Mouse (Mus musculus) CH12.LX (cell line): ENCODE measurements at regions not wholly inside any gene's neighbourhood (a gene's known extent, or its start where the extent isn't known, plus 50 kb on each side); places are given as distances from the start of the nearest gene placed in this dataset.

Experiments used
- DNase-seq: peaks from one replicate; pipeline ENCODE4 v3.0.0-alpha.2; 2013; ENCODE audit errors: extremely low read depth
- H3K27ac ChIP-seq: 2 replicates; pipeline ENCODE4 v1.5.1; 2012; ENCODE audit warnings: low read depth, mild to moderate bottlenecking, control low read depth, moderate library complexity; ENCODE audit not compliant: insufficient read depth
- H3K27me3 ChIP-seq: replicated peaks from 2 replicates; pipeline ENCODE3; 2012; ENCODE audit warnings: inconsistent platforms
- H3K36me3 ChIP-seq, 2 experiments: replicated peaks in 1 of 2; 2 replicates each; pipeline versions ENCODE3 to v1.6.1; 2012; ENCODE audit warnings: inconsistent platforms in 1 of 2, low read length in 1 of 2, mild to moderate bottlenecking in 1 of 2, mixed read lengths in 1 of 2, moderate library complexity in 1 of 2; ENCODE audit not compliant: control insufficient read depth in 1 of 2, insufficient read depth in 1 of 2
- H3K4me1 ChIP-seq, 2 experiments: 2 replicates each; pipeline ENCODE4 v1.6.1; 2012; ENCODE audit warnings: inconsistent platforms in 1 of 2, moderate library complexity in 1 of 2; ENCODE audit not compliant: insufficient read depth in 2 of 2, control insufficient read depth in 1 of 2
- H3K4me2 ChIP-seq: 2 replicates; pipeline ENCODE4 v1.6.1; 2012; ENCODE audit warnings: low read depth, mild to moderate bottlenecking, control low read depth; ENCODE audit not compliant: poor library complexity, insufficient read depth, severe bottlenecking
- H3K4me3 ChIP-seq, 3 experiments: fragments of 150-350 bp in 1 of 3; sonication (generic) in 1 of 3; replicated peaks in 1 of 3; 2 replicates each; pipeline versions ENCODE3 to v1.5.1; 2011 to 2012; ENCODE audit warnings: low read depth in 2 of 3, low read length in 2 of 3, mild to moderate bottlenecking in 2 of 3, moderate library complexity in 2 of 3, control low read depth in 1 of 3, improper control_type of control experiment in 1 of 3, inconsistent platforms in 1 of 3, mixed read lengths in 1 of 3; ENCODE audit not compliant: poor library complexity in 1 of 3
- H3K79me2 ChIP-seq: replicated peaks from 2 replicates; pipeline ENCODE4 v1.6.1; 2012; ENCODE audit warnings: mild to moderate bottlenecking, moderate library complexity; ENCODE audit not compliant: control insufficient read depth, poor library complexity, insufficient read depth, severe bottlenecking; ENCODE audit errors: extremely low read depth
- H3K9ac ChIP-seq: 2 replicates; pipeline ENCODE4 v1.6.1; 2012; ENCODE audit warnings: low read depth, mild to moderate bottlenecking, control low read depth, moderate library complexity; ENCODE audit not compliant: insufficient read depth
- H3K9me3 ChIP-seq: replicated peaks from 2 replicates; pipeline ENCODE3; 2012; ENCODE audit warnings: low read length, inconsistent platforms, mixed read lengths
- BHLHE40 ChIP-seq: IDR thresholded peaks from 2 replicates; pipeline ENCODE4 v1.6.1; 2011; ENCODE audit warnings: mild to moderate bottlenecking, low read depth, low read length, improper control_type of control experiment
- ELF1 ChIP-seq: IDR thresholded peaks from 2 replicates; pipeline ENCODE4 v1.6.1; 2014; ENCODE audit warnings: low read depth, mild to moderate bottlenecking, inconsistent platforms, low read length, improper control_type of control experiment
- ETS1 ChIP-seq: conservative IDR thresholded peaks from 2 replicates; pipeline ENCODE4 v1.6.1; 2012; ENCODE audit warnings: low read depth, mild to moderate bottlenecking, inconsistent platforms, low read length, improper control_type of control experiment, moderate library complexity
- GABPA ChIP-seq: IDR thresholded peaks from 2 replicates; pipeline ENCODE4 v1.6.1; 2012; ENCODE audit warnings: low read depth, low read length, improper control_type of control experiment, inconsistent platforms; ENCODE audit not compliant: insufficient replicate concordance
- IRF4 ChIP-seq: IDR thresholded peaks from 2 replicates; pipeline ENCODE4 v1.6.1; 2014; ENCODE audit warnings: low read depth, mild to moderate bottlenecking, inconsistent platforms, low read length, improper control_type of control experiment
- JUN ChIP-seq: IDR thresholded peaks from 2 replicates; pipeline ENCODE4 v1.6.1; 2011; ENCODE audit warnings: low read depth, mild to moderate bottlenecking, low read length, improper control_type of control experiment, moderate library complexity; ENCODE audit not compliant: insufficient read depth
- KAT2A ChIP-seq: IDR thresholded peaks from 2 replicates; pipeline ENCODE4 v1.6.1; 2012; ENCODE audit warnings: low read length, improper control_type of control experiment, inconsistent platforms; ENCODE audit not compliant: insufficient replicate concordance
- MAFK ChIP-seq: IDR thresholded peaks from 2 replicates; pipeline ENCODE4 v1.6.1; 2011; ENCODE audit warnings: low read length, improper control_type of control experiment; ENCODE audit not compliant: insufficient replicate concordance
- MAX ChIP-seq: IDR thresholded peaks from 2 replicates; pipeline ENCODE4 v1.6.1; 2011; ENCODE audit warnings: low read length, improper control_type of control experiment
- MAZ ChIP-seq: IDR thresholded peaks from 2 replicates; pipeline ENCODE4 v1.6.1; 2012; ENCODE audit warnings: low read depth, mild to moderate bottlenecking, inconsistent platforms, low read length, improper control_type of control experiment, moderate library complexity
- MEF2A ChIP-seq: IDR thresholded peaks from 2 replicates; pipeline ENCODE4 v1.6.1; 2014; ENCODE audit warnings: low read depth, mild to moderate bottlenecking, inconsistent platforms, low read length, improper control_type of control experiment, borderline replicate concordance
- MXI1 ChIP-seq: IDR thresholded peaks from 2 replicates; pipeline ENCODE4 v1.6.1; 2011; ENCODE audit warnings: mild to moderate bottlenecking, low read depth, low read length, improper control_type of control experiment
- PAX5 ChIP-seq: IDR thresholded peaks from 2 replicates; pipeline ENCODE4 v1.6.1; 2012; ENCODE audit warnings: low read length, inconsistent platforms, mixed read lengths
- POLR2A ChIP-seq: IDR thresholded peaks from 2 replicates; pipeline ENCODE4 v1.6.1; 2011; ENCODE audit warnings: low read depth, mild to moderate bottlenecking, improper control_type of control experiment, low read length
- POLR2AphosphoS2 ChIP-seq: IDR thresholded peaks from 2 replicates; pipeline ENCODE4 v1.6.1; 2011; ENCODE audit warnings: low read depth, low read length, improper control_type of control experiment
- RCOR1 ChIP-seq: conservative IDR thresholded peaks from 2 replicates; pipeline ENCODE4 v1.6.1; 2012; ENCODE audit warnings: low read depth, mild to moderate bottlenecking, inconsistent platforms, low read length, improper control_type of control experiment
- SMC3 ChIP-seq: IDR thresholded peaks from 2 replicates; pipeline ENCODE4 v1.6.1; 2011; ENCODE audit warnings: low read depth, low read length, improper control_type of control experiment
- TBP ChIP-seq: conservative IDR thresholded peaks from 2 replicates; pipeline ENCODE4 v1.6.1; 2011; ENCODE audit warnings: low read depth, low read length, improper control_type of control experiment
- TCF12 ChIP-seq: IDR thresholded peaks from 2 replicates; pipeline ENCODE4 v1.6.1; 2014; ENCODE audit warnings: low read depth, mild to moderate bottlenecking, inconsistent platforms, low read length, improper control_type of control experiment
- UBTF ChIP-seq: IDR thresholded peaks from 2 replicates; pipeline ENCODE4 v1.6.1; 2012; ENCODE audit warnings: low read depth, mild to moderate bottlenecking, inconsistent platforms, low read length, improper control_type of control experiment, moderate library complexity
- USF2 ChIP-seq: conservative IDR thresholded peaks from 2 replicates; pipeline ENCODE4 v1.6.1; 2011; ENCODE audit warnings: low read depth, low read length, improper control_type of control experiment
- dilution Hi-C: fragments of 300-500 bp; cut with MboI; formaldehyde crosslinking; loops from 2 replicates; pipeline ENCODE4 v1.14.3; 2020; ENCODE audit warnings: low sequenced_read_pairs; ENCODE audit not compliant: extremely low pct_unique_long_range_greater_than_20kb, extremely low pct_ligation_motif_present
- in situ Hi-C: fragments of 300-500 bp; cut with MboI; formaldehyde crosslinking; loops from 3 replicates; pipeline ENCODE4 v1.14.3; 2019; ENCODE audit warnings: low sequenced_read_pairs, low pct_ligation_motif_present, low pct_unique_long_range_greater_than_20kb, mixed read lengths

- DNase-seq: no peak
- Histone ChIP-seq H3K9me3 (peaks cover under 1% of the 10 kb centered on the region), H3K4me3 (no peak overlapping the region), H3K9ac (no peak overlapping the region), H3K4me1 (peaks cover 2 to 18% of the 10 kb centered on the region in 2 experiments; a peak in 3 of 4 replicates), H3K4me2 (no peak overlapping the region), H3K27me3 (no peaks in the 10 kb centered on the region), H3K27ac (no peak overlapping the region), H3K79me2 (no peaks in the 10 kb centered on the region), H3K36me3 (peaks cover 0 to 21% of the 10 kb centered on the region in 2 experiments)
- dilution Hi-C loops (no loop called here), in situ Hi-C loops (no loop called here)
- no peak for TF ChIP-seq MEF2A
- no peak for TF ChIP-seq ELF1
- TF ChIP-seq ETS1: no peak
Measured at GRCm38 (mm10) chr13:111871672-111872410, 63.0 kb upstream of the Map3k1 start.

- no peaks in the 10 kb centered on the region for H3K27me3 ChIP-seq
- peaks cover 0 to 21% of the 10 kb centered on the region in 2 experiments for H3K36me3 ChIP-seq
- H3K79me2 ChIP-seq: no peaks in the 10 kb centered on the region
- no peak for DNase-seq
- in situ Hi-C loops: no loop called here
- TF ChIP-seq IRF4: no peak
- no peak for TF ChIP-seq MAX
- TF ChIP-seq TBP: no peak
- TF ChIP-seq SMC3: no peak
- no peak for TF ChIP-seq KAT2A
- TF ChIP-seq ELF1: no peak
- TF ChIP-seq POLR2A: no peak
- TF ChIP-seq GABPA: no peak
- no peak for TF ChIP-seq RCOR1
- no peak for TF ChIP-seq PAX5
- TF ChIP-seq BHLHE40: no peak
- no peak for TF ChIP-seq POLR2AphosphoS2
- TF ChIP-seq MAZ: no peak
- no peak for TF ChIP-seq TCF12
- no peak for TF ChIP-seq USF2
- TF ChIP-seq JUN: no peak
- TF ChIP-seq MAFK: no peak
- no peak for TF ChIP-seq UBTF
- TF ChIP-seq MXI1: no peak
- TF ChIP-seq, all 38 proteins: peak for 0
- dilution Hi-C loops: no loop called here
- Histone ChIP-seq H3K4me3 (no peak overlapping the region), H3K9ac (no peak overlapping the region), H3K4me1 (peaks cover 0 to 9% of the 10 kb centered on the region in 2 experiments; a peak in 2 of 4 replicates), H3K4me2 (no peak overlapping the region), H3K9me3 (no peaks in the 10 kb centered on the region), H3K27ac (no peak overlapping the region)
Measured at GRCm38 (mm10) chr13:111874330-111874729, 65.5 kb upstream of the Map3k1 start.
